Mouse (Mus musculus) liver, embryonic 14.5 days (tissue): ENCODE measurements around the gene Zfp61. TPM values are rescaled to one million over a fixed set of nuclear protein-coding genes. Genes with fewer than 3 reads are reported as not detected.

Experiments used
- ATAC-seq: fragments of 200-750 bp; cut with Nextera tagmentation; 2 replicates; pipeline ENCODE4 v1.8.0; 2017; ENCODE audit warnings: moderate number of reproducible peaks, mild to moderate bottlenecking, moderate library complexity; ENCODE audit not compliant: insufficient read depth
- DNase-seq, 3 experiments: peaks; one replicate each; pipeline ENCODE4 v3.0.0-alpha.2; 2012 to 2013; ENCODE audit warnings: low read depth in 3 of 3, low spot score in 3 of 3
- H3K27ac ChIP-seq: fragments of 300-500 bp; sonication (generic); 2 replicates; pipeline ENCODE4 v1.5.1; 2014; ENCODE audit warnings: moderate library complexity, mild to moderate bottlenecking, control low read depth, inconsistent platforms
- H3K27me3 ChIP-seq: fragments of 300-500 bp; sonication (generic); 2 replicates; pipeline ENCODE4 v1.6.1; 2014; ENCODE audit warnings: mild to moderate bottlenecking, low read length, moderate library complexity; ENCODE audit not compliant: control insufficient read depth, insufficient read depth
- H3K36me3 ChIP-seq: fragments of 300-500 bp; sonication (generic); replicated peaks from 2 replicates; pipeline ENCODE4 v1.6.1; 2014; ENCODE audit warnings: low read depth; ENCODE audit not compliant: control insufficient read depth, insufficient read depth
- H3K4me1 ChIP-seq, 2 experiments: fragments of 200-500 bp in 1 of 2; fragments of 300-500 bp in 1 of 2; sonication (generic) in 1 of 2; replicated peaks; 2 replicates each; pipeline ENCODE4 v1.6.1; 2012 to 2014; ENCODE audit warnings: antibody characterized with exemption in 1 of 2, inconsistent platforms in 1 of 2, low read length in 1 of 2; ENCODE audit not compliant: control insufficient read depth in 2 of 2, insufficient read depth in 2 of 2
- H3K4me2 ChIP-seq: fragments of 300-500 bp; sonication (generic); 2 replicates; pipeline ENCODE4 v1.6.1; 2014; ENCODE audit warnings: low read depth, mild to moderate bottlenecking, control low read depth, moderate library complexity
- H3K4me3 ChIP-seq, 2 experiments: fragments of 200-500 bp in 1 of 2; fragments of 300-500 bp in 1 of 2; sonication (generic) in 1 of 2; 2 replicates each; pipeline ENCODE4 v1.5.1; 2012 to 2014; ENCODE audit warnings: low read depth in 2 of 2, low read length in 2 of 2, mild to moderate bottlenecking in 2 of 2, control low read depth in 1 of 2, inconsistent platforms in 1 of 2, moderate library complexity in 1 of 2; ENCODE audit not compliant: insufficient read depth in 1 of 2
- H3K9ac ChIP-seq: fragments of 300-500 bp; sonication (generic); replicated peaks from 2 replicates; pipeline ENCODE4 v1.6.1; 2014; ENCODE audit warnings: mild to moderate bottlenecking, control low read depth, moderate library complexity
- H3K9me3 ChIP-seq: fragments of 300-500 bp; sonication (generic); 2 replicates; pipeline ENCODE4 v1.6.1; 2016; ENCODE audit warnings: low read length, mixed read lengths; ENCODE audit not compliant: control insufficient read depth
- CTCF ChIP-seq: IDR thresholded peaks from 2 replicates; pipeline ENCODE4 v1.5.1; 2016; ENCODE audit warnings: antibody characterized with exemption, low read depth, control low read depth
- EP300 ChIP-seq: IDR thresholded peaks from 2 replicates; pipeline ENCODE4 v1.6.1; 2016; ENCODE audit warnings: antibody characterized with exemption, low read depth
- WGBS: fragments of 180-500 bp; shearing (Covaris S2); extraction: QIAGEN DNeasy Blood & Tissue Kit; methylation state at CpG from one replicate; pipeline ENCODE4 v1.1.7; 2014; ENCODE audit not compliant: insufficient replicate concordance; 5-methylcytosine and 5-hydroxymethylcytosine counted together
- polyA plus RNA-seq, 2 experiments: library from polyadenylated mRNA; depleted of rRNA in 1 of 2; stranded (reverse) in 1 of 2; unstranded in 1 of 2; fragments of >200 nt; fragmentation: Nextera tagmentation in 1 of 2; extraction: Ambion mirVana in 1 of 2; gene quantifications; 2 replicates each; pipeline versions ENCODE4 v1.2.1 to v1.2.3; 2012 to 2014

Zfp61 gene
- polyA plus RNA-seq, 2 experiments, result 1.6 to 2.6 TPM

- H3K36me3 ChIP-seq, result peaks cover 3% of the 10 kb centered on the region; the same call in 1 of the 2 replicates
These were observed 9.5 kb downstream of the Zfp61 start for GRCm38 (mm10) chr7:24291387-24292090.

GRCm38 (mm10) chr7:24290106-24290693 lies 10.8 kb downstream of the Zfp61 start:
- no peak overlapping the region for H3K4me2 ChIP-seq
- no peak overlapping the region for H3K27ac ChIP-seq
- H3K27me3 ChIP-seq, result no peaks in the 10 kb centered on the region
- H3K4me3 ChIP-seq, result no peak overlapping the region
- no peaks in the 10 kb centered on the region for H3K9me3 ChIP-seq
- H3K9ac ChIP-seq, result no peak overlapping the region
- 63% methylated on average over 4 of the region's 4 CpGs for WGBS
- TF ChIP-seq CTCF, result no peak
- no peak for TF ChIP-seq EP300
- peaks cover 3% of the 10 kb centered on the region; the same call in 1 of the 2 replicates for H3K36me3 ChIP-seq
- ATAC-seq (no peak), DNase-seq (no peak)
- H3K4me1 ChIP-seq, result 0 out of 4 replicates have a peak, but pooled peaks cover 0 to 2% of the 10 kb centered on the region in 2 experiments

More at GRCm38 (mm10) chr7:24291387-24292090, 9.5 kb downstream of the Zfp61 start:
- Histone ChIP-seq H3K4me3 (no peak overlapping the region), H3K9me3 (no peaks in the 10 kb centered on the region), H3K4me2 (no peak overlapping the region), H3K27ac (no peak overlapping the region), H3K4me1 (0 out of 4 replicates have a peak, but pooled peaks cover 0 to 2% of the 10 kb centered on the region in 2 experiments), H3K27me3 (no peaks in the 10 kb centered on the region), H3K9ac (no peak overlapping the region)
- ATAC-seq (no peak), DNase-seq (no peak)
- TF ChIP-seq EP300, result no peak
- TF ChIP-seq CTCF, result no peak
- 85% methylated on average over 27 of the region's 27 CpGs for WGBS

GRCm38 (mm10) chr7:24288512-24288911 lies 12.5 kb downstream of the Zfp61 start:
- DNase-seq (no peak), ATAC-seq (no peak)
- Histone ChIP-seq H3K4me3 (no peak overlapping the region), H3K9ac (no peak overlapping the region), H3K36me3 (peaks cover 3% of the 10 kb centered on the region; the same call in 1 of the 2 replicates), H3K27me3 (no peaks in the 10 kb centered on the region), H3K27ac (no peak overlapping the region), H3K4me1 (no peaks in the 10 kb centered on the region), H3K4me2 (no peak overlapping the region), H3K9me3 (no peaks in the 10 kb centered on the region)
- TF ChIP-seq CTCF (no peak), EP300 (no peak)
- whole genome bisulfite sequencing, result 77% methylated on average over 6 of the region's 6 CpGs

GRCm38 (mm10) chr7:24287670-24288069 lies 13.4 kb downstream of the Zfp61 start:
- DNase-seq (no peak), ATAC-seq (no peak)
- H3K9ac ChIP-seq, result no peak overlapping the region
- H3K4me1 ChIP-seq, result no peaks in the 10 kb centered on the region
- WGBS, result 67% methylated on average over 5 of the region's 5 CpGs
- no peaks in the 10 kb centered on the region for H3K9me3 ChIP-seq
- H3K27me3 ChIP-seq, result no peaks in the 10 kb centered on the region
- TF ChIP-seq CTCF (no peak), EP300 (no peak)
- H3K4me3 ChIP-seq, result no peak overlapping the region
- peaks cover 3% of the 10 kb centered on the region; the same call in 1 of the 2 replicates for H3K36me3 ChIP-seq
- no peak overlapping the region for H3K4me2 ChIP-seq
- no peak overlapping the region for H3K27ac ChIP-seq

GRCm38 (mm10) chr7:24286916-24287315 lies 14.1 kb downstream of the Zfp61 start:
- Histone ChIP-seq H3K9me3 (no peaks in the 10 kb centered on the region), H3K9ac (no peak overlapping the region), H3K4me2 (no peak overlapping the region), H3K4me3 (no peak overlapping the region), H3K27me3 (no peaks in the 10 kb centered on the region), H3K4me1 (no peaks in the 10 kb centered on the region), H3K27ac (no peak overlapping the region), H3K36me3 (no peaks in the 10 kb centered on the region; the same call in 1 of the 2 replicates)
- no peak for DNase-seq
- TF ChIP-seq CTCF (no peak), EP300 (no peak)
- ATAC-seq, result no peak
- WGBS, result 64% methylated on average over 4 of the region's 4 CpGs
